Mouse (Mus musculus) C2C12 (cell line): ENCODE measurements around the gene Ndufb8.

Source experiments
- CTCF ChIP-seq: IDR thresholded peaks from one replicate; pipeline ENCODE4 v1.5.1; 2011; ENCODE audit not compliant: control insufficient read depth, insufficient read depth, insufficient read length
- MYOD1 ChIP-seq: IDR thresholded peaks from one replicate; pipeline ENCODE4 v1.6.1; 2011; ENCODE audit warnings: low read depth; ENCODE audit not compliant: control insufficient read depth, insufficient read length
- USF1 ChIP-seq: IDR thresholded peaks from one replicate; pipeline ENCODE4 v1.6.1; 2011; ENCODE audit warnings: low read depth, mild to moderate bottlenecking, control low read depth, moderate library complexity

DNA sequence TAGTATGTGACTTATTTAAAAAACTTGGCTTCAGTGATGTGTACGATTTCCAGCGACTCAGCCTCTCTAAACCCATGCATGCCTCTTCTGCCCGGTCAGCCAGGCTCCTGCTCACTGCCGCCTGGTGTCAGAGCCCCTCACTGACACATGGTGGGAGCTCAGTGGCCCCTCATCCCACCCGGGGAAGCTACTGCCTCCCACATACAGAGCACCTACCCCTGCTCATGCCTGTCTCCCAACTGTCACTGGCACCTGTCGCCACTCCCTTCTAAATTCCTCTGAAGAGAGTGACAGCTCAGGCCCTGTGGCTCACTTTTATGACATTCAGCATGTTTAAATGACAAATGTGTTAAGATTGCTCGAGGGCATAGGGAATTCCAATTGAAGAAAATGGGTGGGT is 21.0 kb upstream of the Ndufb8 start:
- TF ChIP-seq USF1 (no peak), MYOD1 (no peak), CTCF (no peak)
